Mouse (Mus musculus) embryonic facial prominence, embryonic 10.5 days (tissue): Measurements from ENCODE around the gene Dnah12. TPM values are rescaled to one million over a fixed set of nuclear protein-coding genes. Genes with fewer than 3 reads are reported as not detected.

Source experiments
- DNase-seq: peaks from one replicate; pipeline ENCODE4 v3.0.0-alpha.2; 2017; ENCODE audit warnings: low spot score
- H3K27ac ChIP-seq: fragments of 300-500 bp; sonication (generic); replicated peaks from 2 replicates; pipeline ENCODE4 v1.5.1; 2016; ENCODE audit warnings: mild to moderate bottlenecking
- H3K27me3 ChIP-seq: fragments of 300-500 bp; sonication (generic); replicated peaks from 2 replicates; pipeline ENCODE4 v1.6.1; 2016; ENCODE audit warnings: low read depth, mild to moderate bottlenecking; ENCODE audit not compliant: poor library complexity, severe bottlenecking
- H3K36me3 ChIP-seq: fragments of 300-500 bp; sonication (generic); replicated peaks from 2 replicates; pipeline ENCODE4 v1.6.1; 2016; ENCODE audit warnings: mild to moderate bottlenecking, moderate library complexity
- H3K4me1 ChIP-seq: fragments of 300-500 bp; sonication (generic); 2 replicates; pipeline ENCODE4 v1.6.1; 2016
- H3K4me3 ChIP-seq: fragments of 300-500 bp; sonication (generic); 2 replicates; pipeline ENCODE4 v1.5.1; 2016; ENCODE audit warnings: mild to moderate bottlenecking, moderate library complexity
- H3K9me3 ChIP-seq: fragments of 300-500 bp; sonication (generic); 2 replicates; pipeline ENCODE4 v1.6.1; 2016; ENCODE audit warnings: mild to moderate bottlenecking
- WGBS: fragments of 180-500 bp; shearing (Covaris S2); methylation state at CpG from one replicate; pipeline ENCODE4 v1.1.7; 2016; 5-methylcytosine and 5-hydroxymethylcytosine counted together
- polyA plus RNA-seq: library from polyadenylated mRNA; unstranded; fragments of >200 nt; fragmentation: Nextera tagmentation; extraction: Ambion mirVana; gene quantifications from 2 replicates; pipeline ENCODE4 v1.2.1, GENCODE M21; 2016

The Dnah12 gene
- polyA plus RNA-seq, 1 experiment from 2014 or later = not detected

- no peak for DNase-seq
- Histone ChIP-seq H3K27me3 (no peaks in the 10 kb centered on the region), H3K4me1 (no peaks in the 10 kb centered on the region), H3K36me3 (no peaks in the 10 kb centered on the region), H3K9me3 (peaks cover 13% of the 10 kb centered on the region), H3K27ac (no peak overlapping the region), H3K4me3 (no peak overlapping the region)
- 77% methylated on average over 4 of the region's 4 CpGs for WGBS
These were observed 75.1 kb downstream of the Dnah12 start for GRCm38 (mm10) chr14:26768195-26768594.

DNA sequence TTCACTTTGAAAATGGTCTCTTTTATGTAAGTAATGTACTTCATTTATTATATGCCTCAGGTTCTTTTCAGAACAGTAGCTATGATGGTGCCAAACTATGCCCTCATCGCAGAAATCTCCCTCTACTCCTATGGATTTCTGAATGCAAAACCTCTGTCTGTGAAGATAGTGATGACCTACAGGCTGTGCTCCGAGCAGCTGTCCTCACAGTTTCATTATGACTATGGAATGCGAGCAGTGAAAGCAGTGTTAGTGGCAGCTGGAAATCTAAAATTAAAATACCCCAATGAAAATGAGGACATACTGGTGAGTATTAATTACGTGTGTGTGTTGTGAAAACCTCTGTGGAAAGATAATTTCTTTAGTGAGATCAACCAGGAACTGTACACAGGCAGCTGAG lies 80.5 kb downstream of the Dnah12 start:
- no peak overlapping the region for H3K4me3 ChIP-seq
- no peaks in the 10 kb centered on the region for H3K27me3 ChIP-seq
- H3K27ac ChIP-seq = no peak overlapping the region
- H3K36me3 ChIP-seq = no peaks in the 10 kb centered on the region
- H3K4me1 ChIP-seq = no peaks in the 10 kb centered on the region
- H3K9me3 ChIP-seq = no peaks in the 10 kb centered on the region
- no peak for DNase-seq
- 87% methylated on average over 4 of the region's 4 CpGs for WGBS

DNA sequence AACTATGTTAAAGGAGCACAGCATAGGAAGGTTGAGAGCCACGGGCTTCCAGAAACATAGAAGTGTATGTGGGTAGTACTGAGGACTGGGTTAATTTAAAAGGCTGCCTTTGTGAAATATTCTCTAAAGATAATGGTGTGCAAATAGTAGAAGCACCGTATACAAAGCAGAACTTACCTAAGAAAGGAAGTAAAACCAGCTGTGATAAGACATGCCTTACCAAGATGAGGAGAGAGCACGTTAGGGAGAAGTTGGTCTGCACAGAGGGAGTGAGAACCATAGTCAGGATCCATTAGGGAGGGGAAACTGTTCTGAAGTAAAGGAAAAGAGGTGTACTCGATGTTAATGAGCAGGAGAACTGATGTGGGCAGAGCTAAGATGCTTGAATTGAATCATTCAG lies 90.7 kb downstream of the Dnah12 start:
- H3K27me3 ChIP-seq = no peaks in the 10 kb centered on the region
- no peaks in the 10 kb centered on the region for H3K4me1 ChIP-seq
- H3K9me3 ChIP-seq = no peaks in the 10 kb centered on the region
- WGBS = 77% methylated on average over 4 of the region's 4 CpGs
- H3K4me3 ChIP-seq = no peak overlapping the region
- no peak overlapping the region for H3K27ac ChIP-seq
- H3K36me3 ChIP-seq = no peaks in the 10 kb centered on the region
- no peak for DNase-seq

GRCm38 (mm10) chr14:26785695-26786094 lies 92.6 kb downstream of the Dnah12 start:
- WGBS = 45% methylated on average over 4 of the region's 4 CpGs
- H3K4me3 ChIP-seq = no peak overlapping the region
- no peaks in the 10 kb centered on the region for H3K4me1 ChIP-seq
- H3K9me3 ChIP-seq = no peaks in the 10 kb centered on the region
- no peaks in the 10 kb centered on the region for H3K36me3 ChIP-seq
- no peak for DNase-seq
- no peaks in the 10 kb centered on the region for H3K27me3 ChIP-seq
- no peak overlapping the region for H3K27ac ChIP-seq

DNA sequence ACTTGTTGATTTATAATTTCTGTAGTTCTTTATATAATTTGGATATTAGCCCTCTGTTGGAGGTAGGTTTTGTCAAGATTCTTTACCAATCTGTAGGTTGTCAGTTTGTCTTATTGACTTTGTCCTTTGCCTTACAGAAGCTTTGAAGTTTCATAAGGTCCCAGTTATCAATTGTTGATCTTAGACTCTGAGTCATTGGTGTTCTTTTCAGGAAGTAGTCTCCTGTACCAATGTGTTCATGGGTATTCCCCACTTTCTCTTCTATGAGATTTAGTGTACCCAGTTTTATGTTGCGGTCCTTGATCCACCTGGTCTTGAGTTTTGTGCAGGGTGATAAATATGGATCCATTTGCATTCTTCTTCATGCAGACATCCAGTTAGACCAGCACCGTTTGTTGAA lies 101.4 kb downstream of the Dnah12 start:
- Histone ChIP-seq H3K27me3 (no peaks in the 10 kb centered on the region), H3K27ac (no peak overlapping the region), H3K9me3 (no peaks in the 10 kb centered on the region), H3K36me3 (no peaks in the 10 kb centered on the region), H3K4me1 (no peaks in the 10 kb centered on the region), H3K4me3 (no peak overlapping the region)
- DNase-seq = no peak
- 86% methylated on average over 2 of the region's 2 CpGs for WGBS

GRCm38 (mm10) chr14:26798330-26798729 lies 105.3 kb downstream of the Dnah12 start:
- no peaks in the 10 kb centered on the region for H3K9me3 ChIP-seq
- WGBS = 85% methylated on average over 3 of the region's 3 CpGs
- no peaks in the 10 kb centered on the region for H3K27me3 ChIP-seq
- DNase-seq = no peak
- H3K27ac ChIP-seq = no peak overlapping the region
- no peak overlapping the region for H3K4me3 ChIP-seq
- no peaks in the 10 kb centered on the region for H3K36me3 ChIP-seq
- H3K4me1 ChIP-seq = no peaks in the 10 kb centered on the region

DNA sequence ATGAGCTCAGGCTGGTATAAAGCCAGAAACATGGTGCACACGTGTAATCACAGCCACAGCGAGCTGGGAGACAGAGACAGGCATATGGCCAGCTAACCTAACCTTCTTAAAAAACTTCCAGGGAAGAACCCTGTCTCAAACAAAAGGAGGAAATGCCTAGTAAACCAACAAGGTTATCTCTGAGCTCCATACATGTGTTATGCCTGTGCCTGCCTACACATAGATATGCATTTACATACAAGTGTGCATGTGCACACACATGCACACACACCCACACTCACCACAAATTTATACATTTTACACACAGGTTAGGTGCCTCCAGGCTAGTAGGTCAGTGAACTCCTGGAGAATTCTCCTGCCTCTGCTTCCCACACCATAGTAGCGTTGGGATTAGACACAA lies 106.2 kb downstream of the Dnah12 start:
- Histone ChIP-seq H3K27me3 (no peaks in the 10 kb centered on the region), H3K27ac (no peak overlapping the region)
- 82% methylated on average over 3 of the region's 3 CpGs for WGBS

DNA sequence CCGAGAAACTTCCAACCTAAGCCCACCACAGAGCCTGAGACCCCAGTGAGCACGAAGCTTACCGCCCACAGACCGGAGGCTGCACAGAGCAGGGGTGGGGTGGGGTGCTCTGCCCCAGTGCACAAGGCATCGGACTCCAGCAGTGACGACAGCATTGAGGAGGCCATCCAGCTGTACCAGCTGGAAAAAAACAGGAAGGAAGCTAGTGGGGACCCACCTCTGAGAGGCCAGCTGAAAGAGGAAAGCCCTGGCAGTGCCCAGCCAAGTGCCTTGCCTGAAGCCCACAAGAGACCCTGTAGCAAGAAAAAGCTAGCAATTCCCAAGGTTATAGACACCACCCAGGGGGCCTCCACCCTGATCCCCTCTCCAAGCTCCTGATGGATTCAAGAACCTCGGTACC lies 112.4 kb downstream of the Dnah12 start:
- Histone ChIP-seq H3K9me3 (no peaks in the 10 kb centered on the region), H3K27ac (no peak overlapping the region)
- whole genome bisulfite sequencing = 83% methylated on average over 7 of the region's 7 CpGs

More for the DNA sequence above, 106.2 kb downstream of the Dnah12 start:
- no peak for DNase-seq
- H3K36me3 ChIP-seq = no peaks in the 10 kb centered on the region
- no peak overlapping the region for H3K4me3 ChIP-seq
- H3K9me3 ChIP-seq = no peaks in the 10 kb centered on the region
- no peaks in the 10 kb centered on the region for H3K4me1 ChIP-seq

GRCm38 (mm10) chr14:26812734-26813133 lies 119.7 kb downstream of the Dnah12 start:
- Histone ChIP-seq H3K27me3 (no peaks in the 10 kb centered on the region), H3K27ac (no peak overlapping the region), H3K36me3 (no peaks in the 10 kb centered on the region), H3K4me1 (no peaks in the 10 kb centered on the region), H3K4me3 (no peak overlapping the region), H3K9me3 (no peaks in the 10 kb centered on the region)
- no peak for DNase-seq
- 89% methylated on average over 11 of the region's 11 CpGs for WGBS

More for the DNA sequence above, 112.4 kb downstream of the Dnah12 start:
- no peak for DNase-seq
- Histone ChIP-seq H3K4me1 (no peaks in the 10 kb centered on the region), H3K27me3 (no peaks in the 10 kb centered on the region), H3K4me3 (no peak overlapping the region), H3K36me3 (no peaks in the 10 kb centered on the region)

DNA sequence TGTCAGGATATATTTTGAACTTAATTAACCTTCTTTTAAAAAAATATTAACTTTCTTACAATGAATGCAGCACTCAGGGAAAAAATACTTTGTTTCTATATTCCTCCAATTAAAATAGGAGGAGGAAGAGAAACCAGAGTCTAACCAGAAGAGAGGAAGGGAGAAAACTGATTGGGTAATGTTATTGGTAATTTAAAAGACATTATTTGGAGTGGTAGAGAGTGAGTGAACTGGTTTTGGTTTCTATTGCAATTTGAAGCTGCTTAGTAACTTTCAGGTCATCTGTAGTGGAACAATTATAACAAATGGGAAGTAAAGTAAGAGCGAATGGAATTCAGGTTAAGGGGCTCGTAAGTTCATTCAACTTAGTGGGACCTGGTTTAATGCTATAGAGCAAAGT lies 120.8 kb downstream of the Dnah12 start:
- H3K27me3 ChIP-seq = no peaks in the 10 kb centered on the region
- WGBS = 87% methylated on average over 2 of the region's 2 CpGs
- no peak overlapping the region for H3K27ac ChIP-seq
- no peak overlapping the region for H3K4me3 ChIP-seq
- H3K36me3 ChIP-seq = no peaks in the 10 kb centered on the region
- DNase-seq = no peak
- no peaks in the 10 kb centered on the region for H3K9me3 ChIP-seq
- no peaks in the 10 kb centered on the region for H3K4me1 ChIP-seq

DNA sequence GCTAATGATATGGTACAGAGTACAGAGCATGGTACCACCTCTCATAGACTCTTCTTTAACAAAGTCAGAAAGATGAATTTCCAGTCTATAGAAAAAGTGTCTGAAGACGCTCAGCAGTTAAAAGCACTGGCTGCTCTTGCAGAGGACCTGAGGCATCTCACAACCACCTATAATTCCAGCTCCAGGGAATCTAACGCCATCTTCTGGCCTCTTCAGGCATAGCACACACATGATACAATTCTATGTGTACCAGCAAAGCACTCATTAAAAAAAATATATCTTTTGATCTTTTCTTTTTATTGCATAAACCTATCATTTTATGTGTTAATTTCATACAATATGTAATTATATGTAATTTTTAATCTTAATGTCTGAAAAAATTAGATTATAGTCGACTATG lies 121.8 kb downstream of the Dnah12 start:
- no peaks in the 10 kb centered on the region for H3K36me3 ChIP-seq
- WGBS = 53% methylated on average over 3 of the region's 3 CpGs
- H3K4me1 ChIP-seq = no peaks in the 10 kb centered on the region
- H3K9me3 ChIP-seq = no peaks in the 10 kb centered on the region
- no peaks in the 10 kb centered on the region for H3K27me3 ChIP-seq
- no peak overlapping the region for H3K4me3 ChIP-seq
- DNase-seq = no peak
- H3K27ac ChIP-seq = no peak overlapping the region

- DNase-seq = no peak
- H3K9me3 ChIP-seq = no peaks in the 10 kb centered on the region
- no peak overlapping the region for H3K27ac ChIP-seq
- H3K4me3 ChIP-seq = no peak overlapping the region
- no peaks in the 10 kb centered on the region for H3K36me3 ChIP-seq
- no peaks in the 10 kb centered on the region for H3K27me3 ChIP-seq
- 77% methylated on average over 4 of the region's 4 CpGs for WGBS
- H3K4me1 ChIP-seq = no peaks in the 10 kb centered on the region
These were observed 123.7 kb downstream of the Dnah12 start for GRCm38 (mm10) chr14:26816785-26817184.

DNA sequence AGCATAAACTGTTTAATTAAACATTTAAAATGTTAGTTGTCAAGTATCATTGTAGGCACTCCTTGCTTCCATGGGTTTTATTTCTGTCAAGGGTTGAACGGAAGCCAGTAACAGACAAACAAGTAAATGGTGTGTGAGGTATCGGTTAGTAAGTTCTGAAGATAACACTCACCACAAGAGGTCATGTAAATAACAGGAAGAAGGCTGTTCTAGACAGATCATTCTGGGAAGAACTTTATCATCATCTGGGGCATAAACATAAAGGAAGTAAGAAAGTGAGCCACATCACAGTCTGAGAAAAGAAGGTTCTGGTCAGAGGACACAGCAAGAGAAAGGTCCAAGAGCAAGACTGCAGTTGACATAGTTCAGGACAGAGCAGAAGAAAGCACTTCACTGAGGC lies 132.9 kb downstream of the Dnah12 start:
- no peak overlapping the region for H3K4me3 ChIP-seq
- no peaks in the 10 kb centered on the region for H3K27me3 ChIP-seq
- no peaks in the 10 kb centered on the region for H3K9me3 ChIP-seq
- no peaks in the 10 kb centered on the region for H3K4me1 ChIP-seq
- no peak overlapping the region for H3K27ac ChIP-seq
- no peaks in the 10 kb centered on the region for H3K36me3 ChIP-seq
- WGBS = 89% methylated on average over 2 of the region's 2 CpGs
- no peak for DNase-seq

DNA sequence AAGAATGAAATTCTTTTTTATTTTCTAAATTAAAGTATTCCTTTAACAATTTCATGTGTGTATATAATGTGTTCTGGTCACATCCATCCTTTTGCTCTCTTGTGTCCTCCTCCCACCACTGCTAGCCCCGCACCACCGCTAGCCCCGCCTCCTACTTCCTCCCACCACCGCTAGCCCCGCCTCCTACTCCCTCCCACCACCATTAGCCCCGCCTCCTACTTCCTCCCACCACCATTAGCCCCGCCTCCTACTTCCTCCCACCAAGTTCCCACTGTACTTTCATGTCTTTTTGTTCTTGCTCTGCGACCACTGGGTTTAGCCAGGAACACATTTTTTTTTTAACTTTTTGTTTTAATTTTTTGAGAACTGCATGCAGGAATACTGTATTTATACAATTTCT lies 160.0 kb downstream of the Dnah12 start:
- 75% methylated on average over 8 of the region's 8 CpGs for WGBS
- no peak overlapping the region for H3K4me3 ChIP-seq
- H3K9me3 ChIP-seq = no peaks in the 10 kb centered on the region
- DNase-seq = no peak
- H3K27me3 ChIP-seq = no peaks in the 10 kb centered on the region
- no peak overlapping the region for H3K27ac ChIP-seq
- H3K36me3 ChIP-seq = no peaks in the 10 kb centered on the region
- no peaks in the 10 kb centered on the region for H3K4me1 ChIP-seq
